Mouse (Mus musculus) neural tube, embryonic 11.5 days (tissue): ENCODE data around the gene Miip. TPM values are rescaled to one million over a fixed set of nuclear protein-coding genes. Genes with fewer than 3 reads are reported as not detected.
"Not testable (repeated sequence)": the region's sequence is repeated elsewhere in the genome, so short reads cannot be mapped to it uniquely, and the experiment has no call there.

ENCODE experiments used
- ATAC-seq: fragments of 200-750 bp; cut with Nextera tagmentation; 2 replicates; pipeline ENCODE4 v1.8.0; 2017; ENCODE audit warnings: moderate number of reproducible peaks, mild to moderate bottlenecking, moderate TSS enrichment, moderate library complexity; ENCODE audit not compliant: insufficient read depth, low FRiP score, low TSS enrichment
- DNase-seq: peaks from one replicate; pipeline ENCODE4 v3.0.0-alpha.2; 2015; ENCODE audit warnings: low spot score
- H3K27ac ChIP-seq: fragments of 300-500 bp; sonication (generic); 2 replicates; pipeline ENCODE4 v1.5.1; 2014; ENCODE audit warnings: low read depth, mild to moderate bottlenecking, low read length
- H3K27me3 ChIP-seq: fragments of 300-500 bp; sonication (generic); 2 replicates; pipeline ENCODE4 v1.6.1; 2014; ENCODE audit warnings: mild to moderate bottlenecking, low read length, mixed read lengths; ENCODE audit not compliant: control insufficient read depth, insufficient read depth
- H3K36me3 ChIP-seq: fragments of 300-500 bp; sonication (generic); 2 replicates; pipeline ENCODE4 v1.6.1; 2014; ENCODE audit warnings: mild to moderate bottlenecking, low read length, moderate library complexity, mixed read lengths; ENCODE audit not compliant: control insufficient read depth, insufficient read depth
- H3K4me1 ChIP-seq: fragments of 300-500 bp; sonication (generic); 2 replicates; pipeline ENCODE4 v1.6.1; 2014; ENCODE audit warnings: low read length, mixed read lengths; ENCODE audit not compliant: control insufficient read depth, insufficient read depth
- H3K4me2 ChIP-seq: fragments of 300-500 bp; sonication (generic); 2 replicates; pipeline ENCODE4 v1.6.1; 2014; ENCODE audit warnings: low read depth, mild to moderate bottlenecking, moderate library complexity
- H3K4me3 ChIP-seq: fragments of 300-500 bp; sonication (generic); 2 replicates; pipeline ENCODE4 v1.5.1; 2014; ENCODE audit warnings: low read depth, low read length
- H3K9ac ChIP-seq: fragments of 300-500 bp; sonication (generic); 2 replicates; pipeline ENCODE4 v1.6.1; 2014; ENCODE audit warnings: mild to moderate bottlenecking, low read length
- H3K9me3 ChIP-seq: fragments of 300-500 bp; sonication (generic); 2 replicates; pipeline ENCODE4 v1.6.1; 2016; ENCODE audit warnings: low read length; ENCODE audit not compliant: control insufficient read depth
- WGBS: fragments of 180-500 bp; shearing (Covaris S2); extraction: QIAGEN DNeasy Blood & Tissue Kit; methylation state at CpG from one replicate; pipeline ENCODE4 v1.1.7; 2014; 5-methylcytosine and 5-hydroxymethylcytosine counted together
- polyA plus RNA-seq: library from polyadenylated mRNA; unstranded; fragments of >200 nt; fragmentation: Nextera tagmentation; extraction: Ambion mirVana; gene quantifications from 2 replicates; pipeline ENCODE4 v1.2.1, GENCODE M21; 2014

The Miip gene
- polyA plus RNA-seq, 1 experiment from 2014 or later, result 37.2 TPM

- no peak overlapping the region for H3K9ac ChIP-seq
- DNase-seq (no peak), ATAC-seq (no peak)
- H3K4me1 ChIP-seq, result no peaks in the 10 kb centered on the region
- H3K27ac ChIP-seq, result no peak overlapping the region
- no peaks in the 10 kb centered on the region for H3K9me3 ChIP-seq
- no peak overlapping the region for H3K4me2 ChIP-seq
- H3K36me3 ChIP-seq, result peaks cover 35% of the 10 kb centered on the region
- WGBS, result 92% methylated on average over 7 of the region's 7 CpGs
- H3K4me3 ChIP-seq, result no peak overlapping the region
- H3K27me3 ChIP-seq, result no peaks in the 10 kb centered on the region
Observed at GRCm38 (mm10) chr4:147881792-147882191, 13.2 kb upstream of the Miip start.

- Histone ChIP-seq H3K36me3 (peaks cover 33% of the 10 kb centered on the region), H3K27me3 (no peaks in the 10 kb centered on the region), H3K9ac (no peak overlapping the region), H3K9me3 (no peaks in the 10 kb centered on the region), H3K4me3 (no peak overlapping the region), H3K4me1 (no peaks in the 10 kb centered on the region), H3K4me2 (no peak overlapping the region), H3K27ac (no peak overlapping the region)
- WGBS, result 59% methylated on average over 5 of the region's 5 CpGs
- ATAC-seq (no peak), DNase-seq (no peak)
Observed at GRCm38 (mm10) chr4:147879865-147880264, 11.2 kb upstream of the Miip start.

GRCm38 (mm10) chr4:147879456-147879855 is 10.8 kb upstream of the Miip start:
- H3K4me2 ChIP-seq, result no peak overlapping the region
- no peaks in the 10 kb centered on the region for H3K27me3 ChIP-seq
- DNase-seq, result no peak
- no peaks in the 10 kb centered on the region for H3K4me1 ChIP-seq
- 75% methylated on average over 2 of the region's 2 CpGs for WGBS
- no peak overlapping the region for H3K9ac ChIP-seq
- no peaks in the 10 kb centered on the region for H3K9me3 ChIP-seq
- no peak overlapping the region for H3K4me3 ChIP-seq
- ATAC-seq, result no peak
- peaks cover 33% of the 10 kb centered on the region for H3K36me3 ChIP-seq
- no peak overlapping the region for H3K27ac ChIP-seq

GRCm38 (mm10) chr4:147878537-147878936 is 9.9 kb upstream of the Miip start:
- H3K36me3 ChIP-seq, result peaks cover 33% of the 10 kb centered on the region
- H3K4me1 ChIP-seq, result no peaks in the 10 kb centered on the region
- H3K4me2 ChIP-seq, result no peak overlapping the region
- 92% methylated on average over 9 of the region's 9 CpGs for WGBS
- no peaks in the 10 kb centered on the region for H3K27me3 ChIP-seq
- DNase-seq (no peak), ATAC-seq (no peak)
- no peak overlapping the region for H3K27ac ChIP-seq
- H3K9ac ChIP-seq, result no peak overlapping the region
- no peaks in the 10 kb centered on the region for H3K9me3 ChIP-seq
- H3K4me3 ChIP-seq, result no peak overlapping the region

- H3K9me3 ChIP-seq, result no peaks in the 10 kb centered on the region
- no peak for DNase-seq
- peaks cover 20% of the 10 kb centered on the region for H3K36me3 ChIP-seq
- ATAC-seq, result no peak
- WGBS, result 99% methylated on average over 4 of the region's 4 CpGs
- H3K4me3 ChIP-seq, result no peak overlapping the region
- H3K27ac ChIP-seq, result no peak overlapping the region
- no peak overlapping the region for H3K4me2 ChIP-seq
- no peak overlapping the region for H3K9ac ChIP-seq
- H3K4me1 ChIP-seq, result no peaks in the 10 kb centered on the region
- no peaks in the 10 kb centered on the region for H3K27me3 ChIP-seq
Observed at GRCm38 (mm10) chr4:147875852-147876575, 7.4 kb upstream of the Miip start.

- WGBS, result 16% methylated on average over 5 of the region's 5 CpGs
- Histone ChIP-seq H3K4me1 (peaks cover 14% of the 10 kb centered on the region), H3K4me3 (peak overlapping the region; percentile 92)
Observed at GRCm38 (mm10) chr4:147869238-147869637, 622 bp upstream of the Miip start.

GRCm38 (mm10) chr4:147867563-147868449 is 810 bp downstream of the Miip start:
- peaks cover 14% of the 10 kb centered on the region for H3K4me1 ChIP-seq
- no peak for DNase-seq
- H3K4me2 ChIP-seq, result peak overlapping the region; percentile 56
- peak overlapping the region; percentile 92 for H3K4me3 ChIP-seq
- H3K36me3 ChIP-seq, result peaks cover 3% of the 10 kb centered on the region
- H3K27ac ChIP-seq, result peak overlapping the region; percentile 62; the same call in 1 of the 2 replicates
- WGBS, result 7% methylated on average over 22 of the region's 22 CpGs
- peak overlapping the region; percentile 70 for H3K9ac ChIP-seq
- no peaks in the 10 kb centered on the region for H3K27me3 ChIP-seq
- no peak for ATAC-seq
- no peaks in the 10 kb centered on the region for H3K9me3 ChIP-seq

More at GRCm38 (mm10) chr4:147869238-147869637, 622 bp upstream of the Miip start:
- no peaks in the 10 kb centered on the region for H3K9me3 ChIP-seq
- H3K9ac ChIP-seq, result peak overlapping the region; percentile 70
- no peak for ATAC-seq
- no peak overlapping the region for H3K27ac ChIP-seq
- DNase-seq, result no peak
- H3K36me3 ChIP-seq, result peaks cover 7% of the 10 kb centered on the region
- H3K4me2 ChIP-seq, result peak overlapping the region; percentile 81
- H3K27me3 ChIP-seq, result no peaks in the 10 kb centered on the region

- H3K36me3 ChIP-seq, DNase-seq, H3K4me2 ChIP-seq, H3K27ac ChIP-seq, H3K9me3 ChIP-seq, H3K27me3 ChIP-seq, H3K9ac ChIP-seq, ATAC-seq, H3K4me3 ChIP-seq: not testable (repeated sequence)
- H3K4me1 ChIP-seq, result peaks cover 14% of the 10 kb centered on the region
- WGBS, result 34% methylated on average over 3 of the region's 3 CpGs
Observed at GRCm38 (mm10) chr4:147866793-147867192, 1.8 kb downstream of the Miip start.
